Mouse (Mus musculus) brain, embryonic 14.5 days (tissue): ENCODE measurements at regions not wholly inside any gene's neighbourhood (a gene's known extent, or its start where the extent isn't known, plus 50 kb on each side); places are given as distances from the start of the nearest gene placed in this dataset.
"Not testable (repeated sequence)": the region's sequence is repeated elsewhere in the genome, so short reads cannot be mapped to it uniquely, and the experiment has no call there.

Experiments used
- CTCF ChIP-seq: fragments of 200-500 bp; IDR thresholded peaks from 2 replicates; pipeline ENCODE4 v1.5.1; 2012; ENCODE audit warnings: inconsistent platforms, mild to moderate bottlenecking, moderate library complexity, borderline replicate concordance; ENCODE audit not compliant: insufficient read depth, insufficient read length; ENCODE audit errors: extremely low read depth
- POLR2A ChIP-seq: fragments of 200-500 bp; IDR thresholded peaks from 2 replicates; pipeline ENCODE4 v1.6.1; 2012; ENCODE audit warnings: mild to moderate bottlenecking, inconsistent platforms, borderline replicate concordance; ENCODE audit not compliant: poor library complexity, insufficient read depth, insufficient read length, severe bottlenecking; ENCODE audit errors: extremely low read depth

DNA sequence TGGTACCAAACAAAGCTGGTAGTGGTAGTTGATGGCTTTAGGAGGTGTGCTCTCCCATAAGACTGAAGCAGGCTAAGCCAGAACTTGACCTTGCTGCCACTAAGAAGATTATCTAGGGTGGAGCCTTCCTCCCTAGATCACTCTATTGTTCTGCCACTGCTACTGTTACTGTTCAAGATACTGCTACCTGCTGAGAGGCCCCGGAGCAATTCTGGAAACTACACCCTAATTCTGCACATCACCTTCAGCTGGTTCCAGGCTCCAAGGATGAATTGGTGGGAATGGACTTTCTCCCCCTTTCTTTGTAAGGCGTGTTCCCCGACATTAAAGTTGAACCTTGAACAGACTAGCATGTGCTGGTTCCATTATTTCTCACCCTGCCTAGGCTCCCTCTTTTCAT lies 944.8 kb upstream of the Cdh6 start:
- not testable (repeated sequence) for TF ChIP-seq CTCF, POLR2A
